Comparison of ENCODE assay signal across 11 mouse cellular contexts in the genomic region with DNA sequence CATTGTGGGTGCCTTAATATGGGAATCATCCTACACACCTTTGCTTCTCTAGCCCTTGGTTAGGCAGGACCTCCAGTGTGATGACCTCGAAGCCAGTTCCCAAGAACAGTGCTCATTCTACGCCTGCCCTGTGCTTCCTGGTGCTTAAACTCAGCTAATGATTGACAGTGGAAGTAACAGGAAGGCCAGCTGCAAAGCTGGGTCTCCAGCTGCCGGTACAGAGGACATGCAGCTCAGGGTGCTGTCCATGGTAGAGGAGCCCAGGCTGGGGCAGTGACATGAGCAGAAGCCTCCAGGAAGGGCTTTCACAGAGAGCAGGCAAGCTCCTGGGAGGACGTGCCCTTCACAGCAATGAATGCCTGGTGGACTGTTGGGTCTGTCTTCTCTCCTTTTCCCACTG.
DNase-seq lines count a peak whose midpoint lies in the region; ATAC-seq lines count a peak whose summit lies in the region.
"Had no signal": no experiment of that assay in that cellular context is flagged by ENCODE, and none has a peak within 500 bp of the region (broad histone marks: within the 10 kb centered on the region; RNA-seq: fewer than 3 reads in every experiment).

No protein-coding gene starts in this region.

- no peaks in the 10 kb centered on the region for H3K4me1 ChIP-seq in limb, embryonic 11.5 days (ENCODE audit: control insufficient read depth, insufficient read depth, low read length)
- H3K4me1 ChIP-seq: embryonic facial prominence, embryonic 13.5 days; heart, embryonic 13.5 days; stomach, embryonic 15.5 days had no signal

- intact Hi-C loops in heart, postnatal 10 days (cut with DNase I) = no loop called here

- no peak for ATAC-seq in limb, embryonic 11.5 days (ENCODE audit: insufficient number of reproducible peaks, low FRiP score, low TSS enrichment, low read depth)

- DNase-seq in heart, postnatal 10 days = peak; percentile 23 to 33
- DNase-seq in heart, adult 8-10 months (ENCODE audit: low spot score) = no peak
- peak; percentile 39 for DNase-seq in Muller cell, postnatal 12 days (ENCODE audit: inconsistent ontology term)
- peak; percentile 14 for DNase-seq in hindlimb bud, embryonic 11.5 days (ENCODE audit: extremely low spot score, low read depth, low spot score)
- peak; percentile 77 for DNase-seq in limb, embryonic 11.5 days (ENCODE audit: low spot score)
- no peak for DNase-seq in layer of hippocampus, adult 8-10 months (ENCODE audit: low spot score in 2 of 2)
- DNase-seq in gastrocnemius, adult 18-20 months (ENCODE audit: low spot score) = no peak
- no peak for DNase-seq in thymus, postnatal 14 days

- no peaks in the 10 kb centered on the region for H3K27me3 ChIP-seq in limb, embryonic 11.5 days (ENCODE audit: control insufficient read depth, insufficient read depth, low read length)
- H3K27me3 ChIP-seq: stomach, embryonic 15.5 days had no signal

- no peak overlapping the region for H3K4me2 ChIP-seq in limb, embryonic 11.5 days (ENCODE audit: low read depth, severe bottlenecking)
- H3K4me2 ChIP-seq: embryonic facial prominence, embryonic 13.5 days; heart, embryonic 13.5 days; stomach, embryonic 15.5 days had no signal

- no peak overlapping the region for H3K4me3 ChIP-seq in limb, embryonic 11.5 days (ENCODE audit: low read depth, low read length)
- H3K4me3 ChIP-seq: embryonic facial prominence, embryonic 13.5 days; heart, embryonic 13.5 days; stomach, embryonic 15.5 days had no signal

- H3K9me3 ChIP-seq in limb, embryonic 11.5 days (ENCODE audit: control insufficient read depth, low read length) = no peaks in the 10 kb centered on the region
- H3K9me3 ChIP-seq: embryonic facial prominence, embryonic 13.5 days; stomach, embryonic 15.5 days had no signal

- no peak overlapping the region for H3K27ac ChIP-seq in limb, embryonic 11.5 days (replicated peaks; ENCODE audit: low read depth, low read length)
- H3K27ac ChIP-seq: embryonic facial prominence, embryonic 13.5 days; heart, embryonic 13.5 days; stomach, embryonic 15.5 days had no signal

- WGBS in limb, embryonic 11.5 days = 27% methylated on average over 4 of the region's 4 CpGs

- no peak overlapping the region for H3K9ac ChIP-seq in limb, embryonic 11.5 days (ENCODE audit: low read length)
- H3K9ac ChIP-seq: embryonic facial prominence, embryonic 13.5 days; heart, embryonic 13.5 days; stomach, embryonic 15.5 days had no signal

- no peaks in the 10 kb centered on the region for H3K36me3 ChIP-seq in limb, embryonic 11.5 days (ENCODE audit: control insufficient read depth, insufficient read depth, low read length)
- H3K36me3 ChIP-seq: embryonic facial prominence, embryonic 13.5 days; heart, embryonic 13.5 days; stomach, embryonic 15.5 days had no signal

Comparison
In these comparisons a context has a peak if more than half of its experiments do, and no peak if none do; other contexts are left out.
1. DNase-seq: peak in heart, postnatal 10 days (2 of 2), Muller cell, postnatal 12 days (single experiment), hindlimb bud, embryonic 11.5 days (single experiment) and limb, embryonic 11.5 days (single experiment); none in heart, adult 8-10 months (single experiment), layer of hippocampus, adult 8-10 months (0 of 2), gastrocnemius, adult 18-20 months (single experiment) and thymus, postnatal 14 days (single experiment).